Mouse (Mus musculus) regulatory T cell (primary cell): ENCODE measurements around the gene Olfr223.
"Not testable (repeated sequence)": the region's sequence is repeated elsewhere in the genome, so short reads cannot be mapped to it uniquely, and the experiment has no call there.

Experiments
- in situ Hi-C: fragments of 300-600 bp; cut with MboI, MseI; formaldehyde crosslinking; loops from one replicate; pipeline ENCODE4 v1.15.1; 2025; ENCODE audit warnings: high pct_unique_total_duplicates

The Olfr223 gene

DNA sequence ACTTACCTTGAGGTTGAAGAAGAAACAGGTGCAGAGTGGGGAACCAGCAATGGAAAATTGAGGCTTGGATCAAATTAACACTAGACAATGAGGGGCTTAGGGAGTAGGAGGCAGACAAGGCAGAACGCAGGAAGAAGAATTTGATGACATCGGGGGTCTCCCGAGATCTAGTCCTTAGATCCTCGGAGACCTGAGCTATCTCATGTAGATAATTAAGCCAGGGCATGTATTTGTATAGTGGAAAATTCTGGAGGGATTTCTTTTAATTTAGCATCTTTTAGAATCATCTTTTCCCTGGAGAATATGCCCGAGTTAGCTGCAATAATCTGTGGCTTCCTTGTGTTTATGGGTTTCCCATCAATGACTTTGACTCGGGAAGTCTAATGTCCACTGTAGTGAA lies at the start of gene Olfr223:
Olfr223 (minus strand) TSS at position 101 of the 400 bp plus-strand sequence.
- in situ Hi-C loops = no loop called here

DNA sequence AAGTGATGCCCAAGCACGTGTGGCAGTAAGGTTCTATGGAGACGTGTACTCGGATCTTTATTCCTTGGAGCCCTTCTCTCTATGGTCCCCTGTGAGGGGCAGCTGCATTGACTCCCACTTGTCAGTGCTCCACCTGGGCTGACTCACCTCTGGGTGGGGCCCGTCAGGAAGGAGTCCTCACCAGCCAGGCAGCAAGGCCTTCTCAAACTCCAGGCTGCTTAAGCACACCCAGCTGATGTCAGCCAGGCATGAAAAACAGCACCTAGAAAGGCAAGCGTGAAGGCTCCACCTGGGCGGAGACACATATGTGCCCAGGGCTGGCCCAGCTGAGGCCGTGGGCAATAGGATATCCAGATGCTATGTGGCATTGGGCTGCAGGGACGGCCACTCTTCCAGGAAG lies 49.3 kb upstream of the Olfr223 start:
- in situ Hi-C loops = no loop called here

DNA sequence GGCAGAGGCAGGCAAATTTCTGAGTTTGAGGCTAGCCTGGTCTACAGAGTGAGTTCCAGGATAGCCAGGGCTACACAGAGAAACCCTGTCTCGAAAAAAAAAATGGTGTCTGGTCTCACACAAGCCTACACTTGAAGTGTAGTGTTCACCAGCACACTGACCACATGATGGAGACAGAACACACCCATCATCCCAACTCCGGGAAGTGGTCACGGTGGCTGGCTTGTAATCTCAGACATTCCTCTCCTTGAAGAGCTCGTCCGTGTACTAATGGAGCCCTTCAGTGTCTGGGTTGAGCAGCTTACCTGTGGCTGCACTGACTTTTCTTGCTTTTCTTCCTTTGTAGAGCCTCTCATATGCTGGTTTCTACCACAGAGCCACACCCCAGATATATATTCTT lies 48.1 kb upstream of the Olfr223 start:
- in situ Hi-C loops = no loop called here

DNA sequence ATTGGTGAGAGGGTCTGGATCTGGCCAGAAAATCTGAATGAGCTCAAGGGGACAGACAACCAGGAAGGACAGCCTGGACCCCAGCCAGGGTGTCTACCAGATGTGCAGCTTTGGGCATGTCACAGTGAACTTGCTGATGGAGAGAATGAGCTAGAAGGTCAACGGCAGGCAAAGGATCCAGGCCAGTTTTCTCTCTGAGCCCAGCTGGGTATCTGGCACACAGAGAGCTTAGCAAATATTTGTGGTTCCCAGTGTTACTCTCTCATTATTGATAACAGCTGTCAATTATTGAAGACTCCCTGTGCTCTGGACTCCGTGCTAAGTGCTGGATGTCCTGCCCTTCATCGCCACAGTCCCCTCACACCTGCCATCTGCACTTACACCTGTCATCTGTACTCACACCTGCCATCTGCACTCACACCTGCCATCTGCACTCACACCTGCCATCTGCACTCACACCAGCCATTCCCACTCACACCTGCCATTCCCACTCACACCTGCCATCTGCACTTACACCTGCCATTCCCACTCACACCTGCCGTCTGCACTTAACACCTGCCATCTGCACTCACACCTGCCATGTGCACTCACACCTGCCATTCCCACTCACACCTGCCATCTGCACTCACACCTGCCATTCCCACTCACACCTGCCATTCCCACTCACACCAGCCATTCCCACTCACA lies 47.0 kb upstream of the Olfr223 start:
- in situ Hi-C loops = no loop called here

DNA sequence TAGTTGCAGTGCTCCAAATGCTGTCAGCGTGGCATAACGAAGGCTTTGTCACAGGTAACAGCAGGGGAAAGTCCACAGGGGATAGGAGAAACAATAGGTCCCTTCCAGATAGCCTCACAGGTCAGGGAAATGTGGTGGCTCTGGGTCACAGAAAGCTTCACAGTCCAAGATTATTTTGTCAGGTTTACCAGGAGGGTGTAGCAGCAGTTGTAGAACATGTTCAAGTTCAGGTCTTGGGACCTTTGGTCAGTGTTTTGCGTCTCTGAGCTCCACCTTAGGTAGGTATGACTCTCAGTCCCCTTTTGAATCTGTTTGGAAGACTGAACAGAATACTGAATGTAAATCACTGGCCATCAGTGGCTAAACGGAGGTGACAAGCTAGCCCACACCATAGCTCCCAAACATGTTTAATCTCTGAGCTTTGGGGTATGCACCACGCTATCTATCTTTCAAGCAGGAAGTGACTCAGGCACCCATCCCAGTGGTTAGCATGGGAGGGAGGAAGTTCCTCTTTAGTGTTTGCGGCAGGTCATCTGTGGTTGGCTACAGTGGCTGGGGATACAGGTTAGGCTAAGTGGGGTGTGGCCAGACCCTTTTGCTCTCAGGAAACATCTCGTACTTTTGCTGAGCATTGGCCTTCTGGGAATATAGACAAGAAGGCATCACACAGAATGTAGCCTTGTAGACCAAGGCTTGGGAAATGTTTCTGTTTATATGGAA lies 43.8 kb upstream of the Olfr223 start:
- in situ Hi-C loops = no loop called here

DNA sequence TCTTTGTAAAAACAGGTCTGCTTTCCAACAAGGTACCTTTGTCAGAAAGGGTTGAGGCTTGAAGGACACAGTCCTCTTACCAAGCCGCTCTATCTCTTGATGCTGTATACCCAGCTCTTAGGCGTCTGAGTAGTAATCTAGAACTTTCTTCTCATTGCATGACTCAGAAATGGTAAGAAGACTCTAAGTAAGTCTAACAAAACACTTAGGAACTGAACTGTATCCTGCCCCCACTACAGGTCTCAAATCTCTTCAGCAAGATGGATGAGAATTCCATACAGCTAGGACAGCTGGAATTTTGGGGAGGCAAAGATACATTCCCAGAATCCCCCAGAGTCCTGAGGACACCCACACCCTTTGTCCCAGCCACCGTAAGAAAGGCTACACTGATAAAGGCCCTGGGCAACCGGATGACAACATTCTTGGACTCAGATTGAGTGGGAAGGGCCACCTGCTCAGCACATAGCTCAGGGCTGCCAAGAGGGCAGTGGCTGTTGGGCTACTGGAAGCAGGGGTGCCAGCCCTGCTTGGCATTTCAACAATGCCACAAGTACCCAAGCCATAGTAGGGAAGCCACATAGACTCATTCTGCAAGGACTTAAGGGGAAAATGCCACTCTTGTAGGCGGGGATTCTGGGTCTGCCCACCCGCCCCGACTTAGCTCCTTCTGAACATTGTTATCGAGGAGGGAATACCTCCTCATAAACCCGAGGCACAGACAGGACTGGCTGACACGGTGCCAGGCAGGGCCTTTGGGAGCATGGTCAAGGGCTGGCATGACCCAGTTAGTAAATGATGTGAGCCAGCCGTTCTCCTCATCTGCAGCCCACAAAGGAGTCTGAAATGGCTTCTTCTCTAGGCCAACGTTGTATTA lies 43.0 kb upstream of the Olfr223 start:
- in situ Hi-C loops = no loop called here

DNA sequence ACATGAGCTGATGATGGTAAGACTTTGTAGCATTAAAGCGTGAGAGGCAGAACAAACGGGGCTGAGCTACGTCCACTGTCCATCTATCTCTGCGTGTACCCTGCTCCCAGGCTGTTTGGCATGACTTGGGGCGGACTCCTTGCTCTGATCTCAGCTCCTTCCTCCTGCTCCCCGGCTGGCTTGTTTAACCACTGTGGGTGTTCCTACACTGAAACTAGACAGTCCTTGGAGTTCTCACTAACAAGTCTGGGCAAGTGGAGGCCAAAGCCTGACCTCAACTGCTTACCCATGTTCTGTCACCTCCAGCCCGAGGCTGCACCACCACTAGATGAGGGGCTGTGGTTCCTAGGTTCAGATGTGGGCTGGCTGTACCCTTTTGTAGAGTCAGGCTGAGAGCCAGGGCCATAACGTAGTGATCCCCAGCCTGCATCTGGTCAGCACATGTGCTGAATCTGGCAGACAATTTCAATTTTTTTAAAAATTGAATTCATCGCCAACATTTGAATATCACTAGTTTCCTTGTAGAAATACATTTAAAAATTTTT lies 42.2 kb upstream of the Olfr223 start:
- in situ Hi-C loops = no loop called here

DNA sequence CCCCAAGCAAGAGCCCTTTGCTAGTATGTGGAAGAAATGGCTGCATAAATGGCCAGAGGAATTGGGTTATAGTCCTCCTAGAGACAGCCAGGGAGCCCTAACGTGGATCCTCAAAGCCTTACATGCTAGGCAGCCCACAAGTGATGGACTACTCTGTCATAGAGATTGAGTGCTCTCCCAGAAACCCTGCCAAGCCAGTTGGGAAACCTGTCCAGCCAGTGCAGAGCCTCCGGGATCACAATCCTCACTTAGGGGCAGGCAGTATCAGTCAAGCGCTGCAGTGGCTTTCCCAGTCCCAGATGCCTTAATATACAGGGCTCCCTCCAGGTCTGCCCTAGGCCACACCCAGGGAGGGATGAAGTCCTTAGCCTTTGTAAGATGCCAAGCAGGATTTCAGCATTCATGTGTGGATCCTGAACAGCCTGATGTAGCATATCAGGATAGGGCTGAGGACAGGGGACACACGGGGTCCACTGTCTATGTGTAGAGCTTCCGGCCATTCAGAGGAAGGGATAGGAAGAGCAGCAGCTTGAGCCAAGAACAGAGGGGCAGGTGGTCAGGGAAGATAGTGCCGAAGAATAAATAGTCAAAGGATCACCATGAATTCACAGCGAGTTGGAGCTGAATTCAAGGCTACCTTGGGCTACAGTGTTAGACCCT lies 41.0 kb upstream of the Olfr223 start:
- in situ Hi-C loops = no loop called here

DNA sequence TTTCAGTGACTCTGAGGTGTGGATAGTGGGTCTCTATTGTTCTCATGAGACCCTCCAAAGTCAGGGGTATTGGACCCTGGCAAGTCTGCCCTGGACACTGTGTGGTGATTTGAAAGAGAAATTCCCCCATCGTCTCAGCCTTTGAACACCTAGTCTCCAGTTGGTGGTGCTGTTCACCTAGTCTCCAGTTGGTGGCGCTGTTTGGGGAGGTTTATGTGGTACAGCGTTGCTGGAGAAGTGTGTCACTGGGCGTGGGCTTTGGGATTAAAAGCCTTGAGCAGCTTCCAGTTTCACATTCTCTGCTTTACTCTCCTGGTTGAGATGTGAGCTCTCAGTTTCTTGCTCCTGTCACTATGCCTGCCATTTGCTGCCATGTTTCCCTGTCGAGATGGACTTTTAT lies 39.9 kb upstream of the Olfr223 start:
- in situ Hi-C loops = no loop called here

DNA sequence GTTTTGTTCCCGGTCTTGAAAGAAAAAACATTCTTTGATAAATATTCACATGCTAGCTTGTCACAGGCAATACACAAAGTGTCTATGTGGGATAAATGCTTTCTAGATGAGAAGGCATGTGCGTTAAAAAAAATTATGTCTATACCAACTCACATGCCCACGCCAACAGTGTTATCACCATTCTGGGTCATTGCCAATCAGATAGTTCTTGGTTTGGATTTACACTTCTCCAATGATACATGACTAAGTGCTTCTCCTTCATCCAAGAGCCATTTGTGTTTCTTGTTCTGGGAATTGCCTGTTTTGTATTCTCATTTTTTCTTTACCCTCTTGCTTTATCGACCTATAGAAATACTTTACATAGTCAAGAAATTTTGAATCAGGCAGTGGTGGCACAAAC lies 38.9 kb upstream of the Olfr223 start:
- in situ Hi-C loops = no loop called here

DNA sequence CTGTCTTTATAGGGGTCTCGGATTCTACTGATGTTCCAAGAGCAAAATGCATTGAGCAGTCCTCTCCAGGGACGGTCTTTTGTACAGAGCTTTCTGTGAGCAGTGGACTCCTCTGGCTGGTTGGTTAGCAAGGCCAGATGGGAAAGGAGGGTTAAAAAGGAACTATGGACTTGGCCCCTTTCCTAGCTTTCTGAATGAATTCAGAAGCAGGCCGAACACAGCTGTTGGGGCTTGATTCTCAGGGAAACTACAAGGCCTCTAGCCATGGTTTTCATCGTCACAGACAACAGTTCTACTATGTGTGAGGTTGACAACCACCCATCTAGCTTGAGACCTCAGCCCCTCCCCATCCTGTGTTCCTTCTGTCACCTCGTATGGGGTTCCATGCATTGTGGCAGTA lies 36.8 kb upstream of the Olfr223 start:
- in situ Hi-C loops = loop anchor here (10.0 kb wide), 1 partner anchor 155 kb away; the partner anchor contains the start of gene Pld6

DNA sequence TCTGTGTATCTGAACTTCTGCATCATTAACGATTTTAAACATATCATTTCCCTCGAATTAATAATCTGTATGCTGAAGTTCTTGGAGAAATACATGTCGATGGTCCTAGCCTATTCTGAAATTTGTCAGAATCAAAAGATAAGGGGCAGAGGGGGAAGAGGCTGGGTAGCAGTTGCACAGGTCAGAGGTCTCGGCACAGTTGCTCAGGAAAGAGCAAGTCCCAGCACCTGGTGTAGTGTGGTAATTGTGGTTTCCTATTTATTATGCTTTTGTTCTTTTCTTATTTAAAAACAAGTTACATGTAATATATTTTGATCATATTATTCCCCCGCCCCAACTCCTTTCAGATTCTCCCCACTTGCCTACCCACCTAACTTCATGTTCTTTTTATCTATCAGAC lies 35.1 kb upstream of the Olfr223 start:
- in situ Hi-C loops = loop anchor here (10.0 kb wide), 1 partner anchor 157 kb away; the partner anchor contains the start of gene Pld6

DNA sequence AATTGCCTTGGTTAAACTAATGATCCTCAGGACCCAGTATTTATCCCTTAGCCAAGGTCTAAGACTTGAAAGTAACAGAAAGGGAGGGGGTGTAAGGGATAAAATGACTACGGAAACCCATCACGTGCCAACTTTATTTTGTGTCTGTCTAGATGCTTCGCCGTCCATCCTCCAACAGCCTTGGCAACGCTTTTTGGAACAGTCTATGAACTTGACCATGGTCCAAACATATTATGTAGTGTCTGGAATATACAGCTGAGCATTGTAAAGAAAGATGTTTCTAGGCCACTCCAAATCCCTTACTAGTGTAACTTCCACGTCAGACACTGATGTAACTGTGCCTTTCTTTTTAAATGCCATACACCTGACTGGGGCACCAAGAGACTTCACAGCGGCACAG lies 33.1 kb upstream of the Olfr223 start:
- in situ Hi-C loops = loop anchor here (10.0 kb wide), 1 partner anchor 159 kb away; the partner anchor contains the start of gene Pld6

DNA sequence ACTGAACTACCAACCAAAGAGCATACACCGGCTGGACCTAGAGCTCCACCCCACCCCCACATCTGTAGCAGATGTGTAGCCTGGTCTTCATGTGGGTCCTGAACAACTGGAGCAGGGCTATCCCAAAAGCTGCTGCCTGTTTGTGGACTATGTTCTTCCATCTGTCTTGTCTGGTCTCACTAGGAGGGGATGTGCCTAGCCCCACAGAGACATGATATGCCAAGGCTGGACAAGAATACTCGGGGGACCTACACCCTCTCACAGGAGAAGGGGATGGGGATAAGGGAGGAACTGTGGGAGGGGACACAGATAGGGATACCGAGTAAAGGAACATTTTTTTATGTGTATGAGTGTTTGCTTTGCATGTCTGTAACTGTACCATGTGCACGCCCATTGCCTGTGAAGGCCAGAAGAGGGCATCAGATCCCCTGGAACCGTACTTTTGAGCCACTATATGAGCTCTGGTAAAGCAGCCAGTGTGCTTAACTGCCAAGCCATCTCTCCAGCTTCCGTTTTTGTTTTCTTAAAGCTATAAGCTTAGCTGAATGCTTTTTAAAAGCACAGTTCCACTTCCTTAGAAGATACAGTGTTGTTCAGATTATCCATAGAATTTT lies 31.0 kb upstream of the Olfr223 start:
- in situ Hi-C loops = loop anchor here (5.0 to 10.0 kb wide), 2 partner anchors 113 to 161 kb away; partner anchors contain the start of gene Pld6

DNA sequence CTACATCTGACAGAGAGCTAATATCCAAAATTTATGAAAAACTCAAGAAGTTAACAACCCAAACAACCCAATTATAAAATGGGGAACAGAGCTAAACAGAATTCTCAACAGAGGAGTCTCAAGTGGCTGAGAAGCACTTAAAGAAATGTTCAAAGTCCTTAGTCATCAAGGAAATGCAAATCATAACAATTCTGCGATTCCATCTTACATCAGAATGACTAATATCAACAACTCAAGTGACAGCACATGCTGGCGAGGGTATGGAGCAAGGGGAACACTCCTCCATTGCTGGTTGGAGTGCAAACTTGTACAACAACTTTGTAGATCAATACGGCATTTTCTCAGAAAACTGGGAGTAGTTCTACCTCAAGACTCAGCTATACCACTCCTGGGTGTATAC lies 29.1 kb upstream of the Olfr223 start:
- in situ Hi-C loops = loop anchor here (5.0 to 10.0 kb wide), 2 partner anchors 115 to 163 kb away; partner anchors contain the start of gene Pld6

DNA sequence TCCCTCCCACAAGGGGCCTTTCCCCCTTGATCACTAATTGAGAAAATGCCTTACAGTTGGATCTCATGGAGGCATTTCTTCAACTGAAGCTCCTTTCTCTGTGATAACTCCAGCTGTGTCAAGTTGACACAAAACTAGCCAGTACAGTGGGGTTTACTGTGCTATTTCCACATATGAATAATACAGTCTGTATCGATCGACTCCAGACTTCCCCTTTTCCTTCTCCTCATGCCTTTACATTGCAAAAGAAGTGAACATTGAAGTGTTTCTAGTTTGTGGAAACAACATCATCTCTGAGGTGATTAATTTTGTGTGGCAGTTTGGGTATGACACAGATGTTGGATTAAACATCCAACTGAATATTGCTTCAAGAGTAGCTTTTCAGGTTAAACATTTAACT lies 23.9 kb upstream of the Olfr223 start:
- in situ Hi-C loops = not testable (repeated sequence)

DNA sequence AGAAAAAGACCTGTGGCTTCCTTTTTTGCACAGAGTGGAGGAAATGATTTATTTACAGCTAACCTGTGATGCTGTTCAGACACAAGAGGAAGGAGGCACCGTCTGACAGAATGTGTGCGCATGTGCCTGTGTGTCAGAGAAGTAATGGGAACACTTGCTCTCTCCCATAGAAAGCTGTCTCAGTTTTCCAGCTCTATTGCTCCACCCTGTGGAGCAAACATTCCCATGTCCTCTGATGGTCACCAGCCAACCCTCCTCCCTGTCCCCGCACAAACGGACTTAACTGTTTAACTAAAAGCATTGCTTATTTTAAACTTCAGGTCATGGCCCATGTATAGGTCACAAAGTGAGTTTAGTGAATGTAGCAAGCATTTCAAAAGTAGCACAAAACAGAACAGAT lies 21.0 kb upstream of the Olfr223 start:
- in situ Hi-C loops = no loop called here

DNA sequence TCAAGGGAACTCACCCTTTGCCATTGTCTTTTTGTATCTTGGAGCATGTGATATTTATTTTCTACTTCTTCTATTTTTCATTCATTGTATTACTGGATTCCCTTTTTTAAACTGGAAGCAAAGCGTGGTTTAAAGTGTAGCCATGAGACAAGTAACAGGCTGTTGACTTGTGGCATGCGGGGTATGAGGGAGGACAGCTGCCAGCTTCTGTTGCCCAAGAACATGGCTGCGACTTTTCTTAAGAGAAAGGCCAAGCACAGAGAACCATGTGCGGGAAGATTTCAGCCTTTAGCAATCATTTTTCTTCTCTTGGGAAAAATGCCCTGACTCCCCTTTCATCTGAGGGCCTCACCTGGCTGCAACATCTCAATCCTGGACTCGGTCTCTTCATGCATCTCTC lies 18.6 kb upstream of the Olfr223 start:
- in situ Hi-C loops = no loop called here

DNA sequence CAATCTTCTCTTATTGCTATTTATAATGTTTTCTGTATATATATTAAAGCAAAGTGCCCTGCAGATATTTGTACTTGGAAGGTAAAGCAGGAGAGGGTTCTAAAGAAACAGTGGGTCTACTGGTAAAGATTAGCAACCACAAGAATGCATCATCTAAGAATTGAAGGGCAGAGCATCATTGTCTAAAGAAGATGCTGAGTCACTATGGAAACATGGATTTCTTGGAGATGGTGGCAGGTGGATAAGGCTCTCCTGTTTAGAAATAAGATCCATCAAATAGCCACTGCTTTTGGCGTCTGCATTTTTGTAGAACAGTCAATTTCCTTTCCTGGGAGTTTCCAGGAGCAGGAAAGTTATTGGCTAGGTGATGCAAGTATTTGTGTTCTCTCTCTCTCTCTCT lies 9.2 kb upstream of the Olfr223 start:
- in situ Hi-C loops = no loop called here

DNA sequence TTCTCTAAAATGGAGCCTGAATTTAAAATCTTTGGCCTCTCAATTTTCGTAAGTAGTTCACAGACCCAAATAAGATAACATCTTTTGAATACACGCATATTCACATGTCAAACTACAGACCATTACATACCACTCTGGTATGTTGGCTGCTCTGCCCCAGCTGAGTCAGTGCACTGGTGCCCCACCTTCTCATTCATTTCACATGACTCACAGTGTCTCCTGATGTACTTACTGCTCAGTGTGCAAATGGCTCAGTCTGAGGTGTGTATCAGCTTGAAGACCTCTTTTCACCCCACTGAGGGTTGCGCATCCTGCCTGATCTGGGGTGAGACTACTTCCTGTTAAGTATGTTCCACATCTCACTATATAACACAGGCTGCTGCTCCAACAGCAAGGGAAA lies 7.8 kb upstream of the Olfr223 start:
- in situ Hi-C loops = no loop called here

DNA sequence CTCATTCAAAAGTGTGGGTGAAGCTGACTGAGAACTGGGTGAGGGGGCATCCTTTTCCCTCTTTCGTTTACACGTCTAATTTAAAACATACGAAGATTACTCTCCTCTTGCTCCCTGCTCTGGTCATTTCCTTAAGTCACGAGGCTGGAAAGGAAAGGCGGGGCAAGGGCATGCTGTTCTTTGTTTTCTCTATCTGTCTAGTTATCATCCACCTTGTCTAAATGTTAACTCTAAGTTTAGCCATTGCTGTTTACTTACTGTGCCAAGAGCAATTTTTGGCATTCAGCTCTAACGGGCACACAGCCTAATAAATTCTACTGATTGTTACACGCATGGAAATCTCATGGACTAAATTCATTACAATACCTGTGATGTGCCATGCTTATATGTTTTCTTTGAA lies 6.1 kb upstream of the Olfr223 start:
- in situ Hi-C loops = no loop called here
